ENCODE assay signal across 9 mouse cellular contexts in the genomic region with DNA sequence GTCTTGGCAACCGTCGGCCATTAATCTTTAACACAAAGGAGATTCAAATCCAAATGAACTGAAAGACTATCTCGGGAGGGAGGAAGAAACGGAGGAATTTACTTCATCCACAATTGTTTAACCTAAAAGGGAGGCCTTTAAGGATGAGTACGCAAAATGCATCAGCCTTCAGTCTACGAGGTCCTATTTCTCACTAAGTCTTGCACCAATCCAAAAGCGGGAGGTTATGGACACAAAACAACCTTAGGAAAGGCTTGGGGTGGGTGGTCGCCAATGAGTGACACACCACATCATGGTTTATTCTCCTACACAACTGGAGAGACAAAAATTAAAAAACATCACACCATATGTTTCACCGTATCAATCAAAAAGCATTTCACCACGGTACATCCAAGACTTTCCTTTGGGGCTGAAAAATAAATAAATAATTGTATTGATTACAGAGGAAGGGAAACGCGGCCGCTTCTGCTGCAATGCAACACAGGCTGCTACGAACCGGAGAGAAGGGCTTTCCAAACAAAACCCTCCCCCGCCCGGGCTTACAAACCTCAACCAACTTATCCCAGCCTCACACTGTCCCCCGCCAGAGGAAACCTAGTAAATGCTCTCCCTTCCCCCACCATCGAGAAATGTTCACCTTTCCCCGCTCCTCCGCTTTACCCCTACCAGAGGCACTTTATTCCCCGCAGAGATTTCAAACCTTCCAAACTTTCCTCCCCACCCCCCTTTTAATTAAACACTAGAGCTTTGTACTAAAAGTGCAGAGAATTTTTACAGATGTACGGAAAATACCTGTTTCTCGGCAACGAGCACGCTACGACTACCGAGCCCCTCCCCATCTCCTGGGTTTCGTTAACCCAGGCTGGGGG. TPM values are rescaled to one million over a fixed set of nuclear protein-coding genes. Genes with fewer than 3 reads are reported as not detected.
DNase-seq lines count a peak whose midpoint lies in the region; ATAC-seq lines count a peak whose summit lies in the region.
"Had no signal": no experiment of that assay in that cellular context is flagged by ENCODE, and none has a peak within 500 bp of the region (broad histone marks: within the 10 kb centered on the region; RNA-seq: fewer than 3 reads in every experiment).

No protein-coding gene starts in this region.

- under 1% methylated on average over 29 of the region's 29 CpGs for WGBS in forebrain, embryonic 15.5 days
- WGBS in limb, embryonic 11.5 days: under 1% methylated on average over 29 of the region's 29 CpGs
- WGBS in midbrain, embryonic 16.5 days: under 1% methylated on average over 29 of the region's 29 CpGs

- ATAC-seq in forebrain, embryonic 15.5 days (replicated peaks): peak; percentile 13; the same call in 1 of the 2 replicates
- peak; percentile 19; the same call in 1 of the 2 replicates for ATAC-seq in limb, embryonic 11.5 days (ENCODE audit: insufficient number of reproducible peaks, low FRiP score, low TSS enrichment, low read depth)
- ATAC-seq in midbrain, embryonic 16.5 days: peak; percentile 16; the same call in 1 of the 2 replicates

- intact Hi-C loops in heart, postnatal 25 days (cut with DNase I): loop anchor here (5.0 kb wide), 1 partner anchor 36 kb away; no protein-coding TSS in a partner anchor

- peak overlapping the region; percentile 99 for H3K27ac ChIP-seq in forebrain, embryonic 15.5 days (replicated peaks)
- peak overlapping the region; percentile 95 for H3K27ac ChIP-seq in limb, embryonic 11.5 days (replicated peaks; ENCODE audit: low read depth, low read length)
- H3K27ac ChIP-seq in midbrain, embryonic 16.5 days (ENCODE audit: low read length): peak overlapping the region; percentile 99

- peak overlapping the region; percentile 86 for H3K4me3 ChIP-seq in forebrain, embryonic 15.5 days
- H3K4me3 ChIP-seq in limb, embryonic 11.5 days (ENCODE audit: low read depth, low read length): peak overlapping the region; percentile 64
- peak overlapping the region; percentile 87 for H3K4me3 ChIP-seq in midbrain, embryonic 16.5 days (ENCODE audit: low read depth, low read length)

- peak overlapping the region; percentile 97 for H3K9ac ChIP-seq in forebrain, embryonic 15.5 days (replicated peaks)
- peak overlapping the region; percentile 96 for H3K9ac ChIP-seq in limb, embryonic 11.5 days (ENCODE audit: low read length)
- peak overlapping the region; percentile 90 for H3K9ac ChIP-seq in midbrain, embryonic 16.5 days (ENCODE audit: low read depth, low read length)

- peak; percentile 9 to 12 for DNase-seq in heart, adult 9 months (ENCODE audit: low spot score in 2 of 2)
- no peak for DNase-seq in heart, postnatal 25 days (ENCODE audit: low spot score)
- peak; percentile 52 for DNase-seq in brain, embryonic 18.5 days (ENCODE audit: low read depth, low spot score)
- peak; percentile 28 for DNase-seq in induced T-regulatory cell, adult 2 months (ENCODE audit: low read depth)
- DNase-seq in limb, embryonic 11.5 days (ENCODE audit: low spot score): peak; percentile 75
- peak; percentile 7 for DNase-seq in thymus, postnatal 14 days

- H3K4me2 ChIP-seq in forebrain, embryonic 15.5 days (replicated peaks): peak overlapping the region; percentile 77
- H3K4me2 ChIP-seq in limb, embryonic 11.5 days (ENCODE audit: low read depth, severe bottlenecking): peak overlapping the region; percentile 73
- H3K4me2 ChIP-seq in midbrain, embryonic 16.5 days (ENCODE audit: low read length): peak overlapping the region; percentile 50

- H3K9me3 ChIP-seq in forebrain, embryonic 15.5 days: no peaks in the 10 kb centered on the region
- no peaks in the 10 kb centered on the region for H3K9me3 ChIP-seq in limb, embryonic 11.5 days (ENCODE audit: control insufficient read depth, low read length)
- no peaks in the 10 kb centered on the region for H3K9me3 ChIP-seq in midbrain, embryonic 16.5 days (replicated peaks; ENCODE audit: control insufficient read depth, low read length, poor library complexity, severe bottlenecking)

- no peaks in the 10 kb centered on the region for H3K27me3 ChIP-seq in forebrain, embryonic 15.5 days
- no peaks in the 10 kb centered on the region for H3K27me3 ChIP-seq in limb, embryonic 11.5 days (ENCODE audit: control insufficient read depth, insufficient read depth, low read length)
- H3K27me3 ChIP-seq in midbrain, embryonic 16.5 days (ENCODE audit: control insufficient read depth, insufficient read depth, low read depth, low read length): no peaks in the 10 kb centered on the region
- H3K27me3 ChIP-seq: Patski had no signal

- peaks cover 5% of the 10 kb centered on the region; the same call in 1 of the 2 replicates for H3K36me3 ChIP-seq in forebrain, embryonic 15.5 days
- H3K36me3 ChIP-seq in limb, embryonic 11.5 days (ENCODE audit: control insufficient read depth, insufficient read depth, low read length): no peaks in the 10 kb centered on the region
- no peaks in the 10 kb centered on the region for H3K36me3 ChIP-seq in midbrain, embryonic 16.5 days (ENCODE audit: control insufficient read depth, insufficient read depth, low read length)

- peaks cover 42% of the 10 kb centered on the region for H3K4me1 ChIP-seq in forebrain, embryonic 15.5 days
- H3K4me1 ChIP-seq in limb, embryonic 11.5 days (ENCODE audit: control insufficient read depth, insufficient read depth, low read length): no peaks in the 10 kb centered on the region
- H3K4me1 ChIP-seq in midbrain, embryonic 16.5 days (ENCODE audit: control insufficient read depth, insufficient read depth, low read length): peaks cover 33% of the 10 kb centered on the region

RNA-seq across cellular contexts. Expression of gene Enah, which starts 1.2 kb away (rescaled TPM):
- total RNA-seq in heart, postnatal 25 days (2021): 100 to 1,000 TPM; 106 to 109 TPM
- 34.4 and 36.0 TPM in 2 replicates for polyA plus RNA-seq in forebrain, embryonic 15.5 days (2015; fragmentation: Nextera tagmentation; extraction: Ambion mirVana)
- polyA plus RNA-seq in limb, embryonic 11.5 days (2014; fragmentation: Nextera tagmentation; extraction: Ambion mirVana): 28.5 and 29.5 TPM in 2 replicates
- 27.3 and 33.5 TPM in 2 replicates for polyA plus RNA-seq in midbrain, embryonic 16.5 days (2015; fragmentation: Nextera tagmentation; extraction: Ambion mirVana)
